Mouse (Mus musculus) gastrocnemius, postnatal 36 days (tissue): Measurements from ENCODE around the gene Efna4. TPM values are rescaled to one million over a fixed set of nuclear protein-coding genes. Genes with fewer than 3 reads are reported as not detected.
A peak's percentile ranks its signal among the peaks of the same experiment; 100 is the strongest.

ENCODE experiments used
- DNase-seq, 2 experiments: peaks; one replicate each; pipeline ENCODE4 v3.0.0; 2022
- intact Hi-C: fragments of 180-260 bp; cut with DNase I; formaldehyde crosslinking; loops from one replicate; pipeline ENCODE4 v1.15.1; 2025
- long read RNA-seq, 2 experiments: library from polyadenylated mRNA; stranded (forward); transcript quantifications; one replicate each; pipeline ENCODE4 v2.0.0; 2021
- total RNA-seq, 2 experiments: library from RNA; stranded (reverse); gene quantifications; 2 replicates each; pipeline ENCODE4 v1.2.3; 2021

Gene Efna4
- under 1 TPM in 1 of 2 experiments, not detected in 1; 0.15 TPM for total RNA-seq
- long read RNA-seq, experiment 1 = 0 reads
- long read RNA-seq, experiment 2 = 0 reads

DNA sequence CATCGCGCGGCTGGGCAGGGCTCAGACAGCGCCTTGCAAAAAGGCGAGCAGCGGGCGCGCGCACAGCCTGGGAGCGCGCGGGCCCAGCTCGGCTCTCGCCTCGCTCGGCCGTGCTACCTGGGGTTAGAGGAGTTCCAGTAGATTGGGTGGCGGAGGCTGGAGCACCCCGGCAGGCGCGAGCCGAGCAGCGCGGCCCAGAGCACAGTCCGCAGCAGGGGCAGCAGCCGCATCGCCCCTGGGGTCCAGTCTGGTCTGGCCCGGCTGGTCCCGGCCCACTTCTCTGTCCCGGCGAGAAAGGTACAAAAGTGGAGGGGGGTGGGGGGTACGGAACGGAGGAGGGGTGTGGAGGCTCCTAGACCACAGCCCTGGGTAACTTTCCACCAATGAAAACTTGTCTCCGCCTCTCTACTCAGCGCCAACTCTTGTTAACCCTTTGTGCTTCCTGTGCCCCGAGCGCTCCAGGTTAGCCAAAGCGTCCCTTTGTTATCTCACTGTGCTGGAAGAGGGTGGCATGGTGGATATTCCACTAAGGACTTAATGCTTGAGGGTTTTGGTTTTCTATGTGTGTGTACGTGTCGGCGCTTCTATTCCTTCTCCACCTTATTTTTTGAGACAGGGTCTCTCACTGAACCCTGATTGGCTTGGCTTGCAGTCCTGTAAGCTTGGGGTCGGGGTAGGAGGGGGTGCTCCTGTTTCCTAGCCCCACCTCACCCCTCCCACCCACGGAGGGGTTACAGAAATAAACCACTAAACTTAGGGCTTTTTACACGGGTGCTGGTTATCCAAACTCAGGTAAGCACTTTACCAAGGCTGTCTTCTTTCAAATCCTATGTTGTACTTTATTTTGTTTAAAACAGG is at the start of gene Efna4:
Efna4 (minus strand) TSS at position 308 of the 858 bp plus-strand sequence.
- DNase-seq = no peak
- intact Hi-C loops = no loop called here

GRCm38 (mm10) chr3:89386438-89387420 is 48.9 kb upstream of the Efna4 start:
- intact Hi-C loops = no loop called here
- no peak for DNase-seq

DNA sequence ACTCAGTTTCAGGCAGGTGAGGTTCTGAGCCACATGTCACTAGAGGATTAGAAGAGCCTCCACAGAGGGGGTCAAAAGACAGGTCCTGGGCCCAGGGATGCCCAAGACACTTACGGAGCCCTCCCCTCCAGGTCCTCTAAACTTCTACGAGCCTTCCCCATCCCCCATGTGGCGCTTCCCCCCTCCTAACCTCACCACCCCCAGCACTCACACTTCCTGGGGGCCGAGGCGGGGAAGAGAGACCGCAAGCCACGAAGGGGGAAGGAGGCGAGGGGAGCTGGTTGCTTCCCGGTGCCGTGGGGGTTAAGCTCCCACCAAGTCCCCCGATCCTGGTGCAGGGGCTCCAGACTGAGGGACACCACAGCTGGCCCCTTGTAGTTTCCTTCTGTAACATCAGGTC is 47.6 kb upstream of the Efna4 start:
- intact Hi-C loops = no loop called here
- DNase-seq = no peak

DNA sequence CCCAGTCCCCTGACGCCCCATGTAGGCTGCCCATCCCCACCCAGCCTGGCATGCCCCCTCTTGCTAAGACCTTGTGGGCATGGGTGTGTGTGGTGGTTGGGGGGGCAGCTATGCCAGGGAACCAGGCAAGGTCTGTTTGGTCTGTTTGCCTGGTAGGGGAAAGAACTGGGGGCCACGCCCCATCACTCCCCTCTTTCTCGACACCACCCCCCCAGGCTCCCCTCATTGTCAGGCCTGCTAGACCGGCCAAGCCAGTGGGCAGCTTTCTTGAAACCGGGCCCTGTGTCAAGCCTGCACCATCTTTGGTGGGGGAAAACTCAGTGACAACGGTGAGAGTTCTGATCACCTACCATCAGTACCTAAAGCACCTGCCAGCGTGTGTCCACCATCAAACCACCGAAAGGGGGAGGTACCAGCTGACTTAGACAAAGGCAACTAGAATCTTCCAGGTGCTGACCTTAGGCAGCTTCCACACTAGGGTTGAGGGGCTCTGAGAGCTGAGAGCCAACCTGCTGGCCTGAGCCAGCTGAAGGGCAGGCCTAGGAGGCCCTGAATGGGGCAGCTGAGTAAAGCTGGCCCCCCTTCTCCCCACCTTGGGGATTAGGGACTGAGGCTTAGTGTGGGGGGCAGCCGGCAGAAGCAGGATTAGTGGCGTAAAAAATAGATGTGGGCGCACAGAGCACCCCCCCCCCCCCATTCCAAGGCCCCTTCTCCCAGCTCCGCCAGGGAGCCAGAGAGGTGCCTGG is 46.7 kb upstream of the Efna4 start:
- intact Hi-C loops = no loop called here
- DNase-seq = no peak

DNA sequence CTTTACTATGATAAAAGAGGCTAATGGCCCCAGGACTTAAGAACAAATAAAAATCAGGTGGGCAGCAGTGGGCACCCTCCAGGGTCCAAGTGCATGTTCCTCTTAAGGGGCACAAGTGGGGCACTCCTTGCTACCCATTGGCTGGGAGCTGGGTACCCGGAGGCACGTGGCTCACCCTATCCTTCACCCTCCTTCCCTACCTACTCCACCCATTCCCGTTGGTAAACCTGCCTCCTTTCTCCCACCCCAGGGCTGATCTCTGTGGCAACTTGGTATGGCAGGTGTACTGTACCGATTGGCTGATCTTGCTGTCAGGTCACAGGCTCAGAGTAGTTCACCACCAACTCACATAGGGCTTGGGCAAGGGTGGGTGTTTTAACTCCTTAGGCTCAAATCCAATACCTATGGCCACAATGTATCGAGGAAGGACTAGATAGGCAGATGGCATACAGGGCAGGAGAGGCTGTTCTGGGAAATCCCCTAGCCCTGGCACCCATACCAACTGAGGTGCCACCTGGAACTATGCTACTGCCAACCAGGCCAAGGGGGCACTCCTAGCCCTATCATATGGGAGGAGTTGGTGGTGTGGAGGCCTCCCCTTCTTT is 45.9 kb upstream of the Efna4 start:
- intact Hi-C loops = no loop called here
- no peak for DNase-seq

- no peak for DNase-seq
- intact Hi-C loops = no loop called here
Measured at GRCm38 (mm10) chr3:89382950-89383349, 45.1 kb upstream of the Efna4 start.

DNA sequence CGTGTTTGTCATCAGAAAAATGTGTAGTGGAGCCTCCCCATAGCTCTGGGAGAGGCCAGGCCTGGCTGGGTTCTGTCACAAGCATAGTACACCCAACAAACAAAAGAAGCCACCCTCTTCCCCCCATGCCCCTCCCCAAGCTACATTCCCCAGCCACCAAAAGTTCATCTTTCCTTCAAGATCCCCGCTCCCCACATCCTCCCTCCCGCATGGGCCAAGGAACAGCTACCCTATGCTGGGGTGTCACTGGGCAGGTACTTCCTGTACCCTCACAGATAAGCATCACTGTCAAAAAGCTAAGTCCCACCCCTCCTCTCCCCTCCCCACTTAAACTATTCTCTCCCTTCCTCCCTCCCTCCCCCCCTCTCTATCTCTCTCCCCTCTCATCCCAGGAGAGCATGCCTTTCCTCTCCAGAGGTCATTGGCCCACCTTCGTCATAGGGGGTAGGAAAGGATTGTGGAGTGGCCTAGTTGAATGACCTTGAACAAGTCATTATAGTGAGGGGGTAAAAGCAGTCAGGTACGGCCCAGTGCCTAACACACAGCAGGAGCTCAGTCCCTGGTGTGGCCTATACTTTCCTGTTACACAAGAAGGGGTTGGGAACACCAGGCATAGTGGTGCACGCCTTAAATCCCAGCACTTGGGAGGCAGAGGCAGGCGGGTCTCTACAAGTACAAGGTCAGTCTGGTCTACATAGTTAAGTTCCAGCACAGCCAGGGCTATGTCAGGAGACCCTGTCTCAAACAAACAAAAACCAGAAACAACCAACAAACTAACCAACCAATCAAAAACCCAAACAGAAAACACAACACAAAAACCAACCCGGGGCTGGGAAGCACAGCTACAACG is 44.4 kb upstream of the Efna4 start:
- DNase-seq = no peak
- intact Hi-C loops = no loop called here

GRCm38 (mm10) chr3:89381233-89381632 is 43.4 kb upstream of the Efna4 start:
- DNase-seq = no peak
- intact Hi-C loops = no loop called here

DNA sequence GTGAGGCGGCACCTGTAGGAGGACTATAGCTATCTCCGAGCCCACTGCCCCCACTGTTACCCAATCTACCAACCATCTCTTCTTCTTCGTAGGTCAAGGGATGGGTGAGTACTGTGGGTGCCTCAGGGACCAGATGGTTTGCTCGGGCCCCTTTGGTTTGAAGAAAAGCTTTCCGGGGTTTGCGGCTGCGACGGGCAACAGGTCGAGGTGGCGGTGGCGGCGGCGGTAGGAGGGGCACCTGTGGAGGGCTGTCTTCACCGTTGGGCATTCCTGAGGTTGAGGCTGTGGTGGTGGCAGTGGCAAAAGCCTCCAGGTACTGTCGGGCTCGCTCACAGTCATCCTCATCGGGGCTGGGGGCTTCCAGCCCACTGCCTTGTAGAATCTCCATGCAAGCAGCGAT is 42.9 kb upstream of the Efna4 start:
- intact Hi-C loops = no loop called here
- DNase-seq = no peak

DNA sequence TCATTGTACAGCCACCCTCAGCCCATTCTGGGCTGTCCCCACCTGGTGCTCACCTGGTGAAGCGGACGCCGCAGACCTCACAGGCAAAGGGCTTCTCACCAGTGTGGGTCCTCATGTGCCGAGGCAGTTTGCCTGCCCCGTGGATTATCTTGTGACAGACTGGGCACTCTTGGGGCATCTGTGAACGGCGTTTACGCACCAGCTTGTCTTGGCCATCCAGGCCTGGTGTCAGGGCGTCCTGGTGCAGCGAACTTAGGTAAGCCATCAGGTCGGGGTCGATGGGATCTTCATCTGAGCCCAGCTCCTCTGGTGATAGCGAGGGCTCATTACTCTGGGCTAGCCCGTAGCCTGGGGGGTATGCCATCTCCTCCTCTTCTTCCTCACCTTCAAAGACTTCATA is 42.5 kb upstream of the Efna4 start:
- intact Hi-C loops = no loop called here

GRCm38 (mm10) chr3:89379388-89380131 is 41.7 kb upstream of the Efna4 start:
- intact Hi-C loops = loop anchor here (5.0 kb wide), 1 partner anchor 108 kb away; no protein-coding TSS in a partner anchor
- DNase-seq = no peak

More for the DNA sequence above, 42.5 kb upstream of the Efna4 start:
- no peak for DNase-seq

- intact Hi-C loops = loop anchor here (5.0 kb wide), 1 partner anchor 109 kb away; no protein-coding TSS in a partner anchor
- DNase-seq = peak; percentile 77 to 81
Measured at GRCm38 (mm10) chr3:89378394-89379067, 40.7 kb upstream of the Efna4 start.

GRCm38 (mm10) chr3:89377831-89378230 is 40.0 kb upstream of the Efna4 start:
- intact Hi-C loops = loop anchor here (5.0 kb wide), 1 partner anchor 109 kb away; no protein-coding TSS in a partner anchor
- no peak for DNase-seq

DNA sequence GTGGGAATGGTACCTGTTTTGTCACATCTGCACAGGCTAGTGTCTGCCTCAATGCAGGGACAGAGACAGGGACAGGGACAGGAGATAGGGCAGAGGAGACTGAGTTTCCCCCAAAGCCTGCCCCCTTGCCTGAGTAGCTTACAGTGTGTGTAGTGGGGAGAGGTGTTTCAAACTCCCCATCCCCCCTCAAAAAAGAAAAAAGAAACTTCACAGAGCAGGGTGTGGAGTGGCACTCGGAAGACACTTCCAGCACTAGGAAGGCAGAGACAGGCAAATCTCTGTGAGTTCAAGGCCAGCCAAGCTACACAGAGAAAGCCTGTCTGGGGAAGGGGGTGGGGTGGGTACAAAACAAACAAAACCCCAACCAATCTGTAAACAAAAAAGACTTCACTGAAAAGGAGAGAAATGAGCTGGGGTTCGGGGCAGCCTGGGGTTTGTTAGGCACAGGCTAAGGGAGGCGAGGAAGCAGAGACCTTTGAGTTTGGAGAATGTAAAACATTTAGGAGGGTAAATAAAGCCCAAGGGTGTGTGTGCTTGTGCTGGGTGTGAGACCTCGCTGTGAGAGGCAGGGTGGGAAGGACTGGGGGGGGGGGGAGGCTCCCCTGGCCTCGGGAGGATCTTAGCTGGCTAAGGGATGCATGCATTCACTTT is 35.9 kb upstream of the Efna4 start:
- no peak for DNase-seq
- intact Hi-C loops = no loop called here

DNA sequence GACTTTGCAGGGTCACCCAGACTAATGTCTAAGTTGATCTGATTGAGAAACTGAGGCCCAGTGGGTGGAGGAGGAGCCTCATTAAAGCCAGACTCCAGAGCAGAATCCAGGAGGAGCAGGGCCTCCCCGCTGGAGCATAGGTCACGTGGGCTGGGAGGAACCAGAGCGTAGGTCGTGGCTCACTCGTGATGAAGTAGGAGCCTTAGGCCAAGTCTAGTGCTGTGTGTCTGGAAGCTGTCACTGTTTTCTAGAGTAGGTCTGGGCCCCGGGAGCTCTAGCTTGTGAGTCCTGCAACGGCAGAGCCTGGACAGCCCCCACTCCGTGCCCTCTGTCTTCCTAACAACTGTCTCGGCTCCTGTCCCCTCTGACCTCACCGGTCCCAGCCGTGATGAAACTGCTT is 29.5 kb upstream of the Efna4 start:
- intact Hi-C loops = loop anchor here (10.0 kb wide), 1 partner anchor 327 kb away; no protein-coding TSS in a partner anchor

GRCm38 (mm10) chr3:89365486-89366414 is 27.9 kb upstream of the Efna4 start:
- intact Hi-C loops = loop anchor here (10.0 kb wide), 1 partner anchor 329 kb away; no protein-coding TSS in a partner anchor
- DNase-seq = no peak

More for the DNA sequence above, 29.5 kb upstream of the Efna4 start:
- DNase-seq = no peak
